Mouse (Mus musculus) intestine, embryonic 15.5 days (tissue): ENCODE results near the gene Gm38655. TPM values are rescaled to one million over a fixed set of nuclear protein-coding genes. Genes with fewer than 3 reads are reported as not detected.
"Not testable (repeated sequence)": the region's sequence is repeated elsewhere in the genome, so short reads cannot be mapped to it uniquely, and the experiment has no call there.

Experiments
- ATAC-seq: fragments of 200-750 bp; cut with Nextera tagmentation; 2 replicates; pipeline ENCODE4 v1.8.0; 2017; ENCODE audit warnings: moderate TSS enrichment, moderate library complexity
- H3K27ac ChIP-seq: fragments of 300-500 bp; sonication (generic); 2 replicates; pipeline ENCODE4 v1.5.1; 2015; ENCODE audit warnings: mild to moderate bottlenecking, inconsistent platforms
- H3K27me3 ChIP-seq: fragments of 300-500 bp; sonication (generic); replicated peaks from 2 replicates; pipeline ENCODE4 v1.6.1; 2015; ENCODE audit warnings: inconsistent platforms
- H3K36me3 ChIP-seq: fragments of 300-500 bp; sonication (generic); 2 replicates; pipeline ENCODE4 v1.6.1; 2015; ENCODE audit warnings: inconsistent platforms
- H3K4me1 ChIP-seq: fragments of 300-500 bp; sonication (generic); replicated peaks from 2 replicates; pipeline ENCODE4 v1.6.1; 2015; ENCODE audit warnings: inconsistent platforms
- H3K4me2 ChIP-seq: fragments of 300-500 bp; sonication (generic); replicated peaks from 2 replicates; pipeline ENCODE4 v1.6.1; 2015; ENCODE audit warnings: mild to moderate bottlenecking, inconsistent platforms
- H3K4me3 ChIP-seq: fragments of 300-500 bp; sonication (generic); replicated peaks from 2 replicates; pipeline ENCODE4 v1.5.1; 2015; ENCODE audit warnings: inconsistent platforms
- H3K9ac ChIP-seq: fragments of 300-500 bp; sonication (generic); 2 replicates; pipeline ENCODE4 v1.6.1; 2015; ENCODE audit warnings: inconsistent platforms
- H3K9me3 ChIP-seq: fragments of 300-500 bp; sonication (generic); 2 replicates; pipeline ENCODE4 v1.6.1; 2016; ENCODE audit warnings: inconsistent platforms
- WGBS: fragments of 180-500 bp; shearing (Covaris S2); methylation state at CpG from one replicate; pipeline ENCODE4 v1.1.7; 2015; 5-methylcytosine and 5-hydroxymethylcytosine counted together
- polyA plus RNA-seq: library from polyadenylated mRNA; unstranded; fragments of >200 nt; fragmentation: Nextera tagmentation; extraction: Ambion mirVana; gene quantifications from 2 replicates; pipeline ENCODE4 v1.2.1, GENCODE M21; 2015

Gene Gm38655
- polyA plus RNA-seq = 1.2 and 1.7 TPM in 2 replicates

DNA sequence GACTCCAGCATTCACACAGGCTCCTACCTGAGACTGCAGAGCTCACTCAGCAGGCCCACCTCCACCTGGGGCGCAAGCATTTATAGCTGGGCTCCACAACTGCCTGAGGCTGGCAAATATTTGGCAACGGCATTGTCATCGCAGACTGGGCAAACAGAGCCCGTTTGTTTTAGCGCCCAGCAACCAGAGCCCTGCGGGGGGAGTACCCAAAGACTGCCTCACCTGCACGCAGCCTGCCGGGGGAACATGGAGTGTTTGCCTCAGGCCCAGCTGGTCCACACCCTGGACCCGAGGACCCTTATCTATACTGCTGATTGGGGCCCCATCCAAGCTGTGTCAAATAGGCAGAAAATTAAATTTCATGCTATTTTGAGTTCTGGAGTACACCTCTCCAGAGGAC is at the start of gene Gm38655:
Gene Gm38655, minus strand, starts transcription at position 61 of the 400 bp plus-strand sequence.
- H3K36me3 ChIP-seq = no peaks in the 10 kb centered on the region
- WGBS = 59% methylated on average over 9 of the region's 9 CpGs
- peaks cover 6% of the 10 kb centered on the region; the same call in 1 of the 2 replicates for H3K4me1 ChIP-seq
- H3K9me3 ChIP-seq = no peaks in the 10 kb centered on the region
- no peak within 1 kb of the TSS for H3K9ac ChIP-seq
- no peak within 1 kb of the TSS for H3K4me3 ChIP-seq
- no peaks in the 10 kb centered on the region for H3K27me3 ChIP-seq
- H3K4me2 ChIP-seq = no peak within 1 kb of the TSS
- H3K27ac ChIP-seq = no peak within 1 kb of the TSS
- ATAC-seq = peak; percentile 80; the same call in 1 of the 2 replicates

DNA sequence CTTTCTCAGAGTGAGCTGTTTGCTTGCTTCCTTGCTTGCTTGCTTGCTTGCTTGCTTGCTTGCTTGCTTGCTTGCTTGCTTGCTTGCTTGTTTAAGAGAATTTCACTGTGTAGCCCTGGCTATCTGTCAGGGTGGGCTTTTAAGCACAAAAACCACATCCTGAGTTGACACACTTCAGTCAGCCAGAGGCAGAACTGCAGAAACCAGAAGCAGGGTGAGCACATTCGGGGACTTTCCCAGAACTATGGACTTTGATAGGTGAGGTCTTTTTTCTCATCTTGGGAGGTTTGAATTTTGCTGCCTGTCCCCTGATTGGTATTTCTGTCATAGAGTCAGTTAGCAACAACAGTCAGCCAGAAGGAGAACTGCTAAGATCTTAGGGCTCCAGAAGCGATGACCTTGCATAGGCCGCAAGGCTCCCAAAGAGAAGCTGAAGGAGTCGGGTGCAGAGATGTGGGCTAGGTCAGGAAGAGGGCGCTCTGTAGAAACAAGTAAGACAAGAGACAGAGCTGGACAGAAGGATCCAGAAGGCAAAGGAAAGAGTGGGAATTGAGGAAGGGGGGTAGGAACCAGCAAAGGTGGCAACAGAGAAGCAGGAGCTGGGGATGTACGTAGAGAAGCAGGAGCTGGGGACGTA is 49.4 kb upstream of the Gm38655 start:
- WGBS = 86% methylated on average over 7 of the region's 7 CpGs
- Histone ChIP-seq H3K4me1 (peaks cover 6% of the 10 kb centered on the region), H3K9ac (no peak overlapping the region), H3K4me3 (no peak overlapping the region), H3K36me3 (no peaks in the 10 kb centered on the region), H3K4me2 (no peak overlapping the region), H3K27ac (no peak overlapping the region), H3K27me3 (no peaks in the 10 kb centered on the region), H3K9me3 (no peaks in the 10 kb centered on the region)
- no peak for ATAC-seq

DNA sequence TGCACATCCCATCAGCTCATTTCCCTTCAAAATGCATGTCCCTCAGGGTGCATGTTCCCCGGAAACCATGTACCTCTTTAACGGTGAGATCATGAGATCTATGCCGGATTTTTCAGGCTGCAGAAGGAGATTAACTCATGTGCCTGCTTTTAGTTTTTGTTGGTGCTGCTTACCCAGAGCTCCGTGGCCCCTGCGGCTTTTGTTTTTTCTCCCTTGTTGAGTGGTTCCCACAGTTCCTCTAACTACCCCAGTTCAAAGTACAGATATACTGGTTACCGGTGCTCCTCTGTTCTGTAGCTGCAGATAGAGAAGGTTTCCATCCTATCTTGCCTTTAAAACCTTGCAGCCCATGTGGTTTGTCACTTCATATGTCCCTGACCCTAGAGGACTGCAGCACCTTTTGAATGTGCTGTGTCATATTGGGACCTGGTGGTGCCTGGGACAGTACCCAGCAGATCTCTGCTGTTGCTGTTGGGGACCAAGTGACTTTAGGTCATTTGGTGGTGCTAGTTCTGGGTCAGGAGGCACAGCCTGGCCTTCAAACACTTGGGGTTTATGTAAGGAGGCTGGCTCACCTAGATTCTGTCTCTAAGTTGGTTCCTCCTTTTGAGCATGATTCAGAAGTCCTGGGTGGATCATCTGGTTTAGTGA is 47.8 kb upstream of the Gm38655 start:
- Histone ChIP-seq H3K27me3 (no peaks in the 10 kb centered on the region), H3K27ac (no peak overlapping the region), H3K36me3 (0 out of 2 replicates have a peak, but pooled peaks cover 2% of the 10 kb centered on the region), H3K4me2 (peak overlapping the region; percentile 59), H3K9ac (no peak overlapping the region), H3K9me3 (no peaks in the 10 kb centered on the region), H3K4me1 (peaks cover 6% of the 10 kb centered on the region), H3K4me3 (peak overlapping the region; percentile 29)
- 50% methylated on average over 6 of the region's 6 CpGs for WGBS
- no peak for ATAC-seq

DNA sequence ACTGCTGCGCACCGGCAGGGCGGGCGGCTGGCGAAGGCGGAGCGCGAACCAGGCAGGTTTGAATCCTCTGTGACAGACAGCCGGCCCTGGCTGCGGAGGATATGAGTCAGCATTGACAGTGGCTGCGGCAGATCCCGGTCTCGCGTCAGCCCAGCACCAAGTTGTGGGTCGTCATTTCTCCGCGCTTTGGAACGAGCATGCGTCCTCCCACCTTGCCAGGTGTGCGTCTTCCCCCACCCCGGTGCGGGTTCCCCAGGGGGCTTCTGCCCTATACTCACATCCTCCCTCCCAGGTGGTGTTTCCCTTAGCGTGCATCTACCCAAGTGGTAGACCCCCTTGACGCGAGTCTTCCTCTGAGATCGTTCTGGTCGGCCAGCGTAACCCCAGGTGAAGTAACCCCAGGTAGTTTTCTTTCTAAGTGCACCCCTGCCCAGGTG is 47.3 kb upstream of the Gm38655 start:
- Histone ChIP-seq H3K4me3 (peak overlapping the region; percentile 43), H3K4me2 (peak overlapping the region; percentile 77)
- H3K9ac ChIP-seq, H3K36me3 ChIP-seq, H3K4me1 ChIP-seq, H3K27me3 ChIP-seq, H3K27ac ChIP-seq, H3K9me3 ChIP-seq: not testable (repeated sequence)
- WGBS = 14% methylated on average over 16 of the region's 28 CpGs
- ATAC-seq = peak; percentile 93

DNA sequence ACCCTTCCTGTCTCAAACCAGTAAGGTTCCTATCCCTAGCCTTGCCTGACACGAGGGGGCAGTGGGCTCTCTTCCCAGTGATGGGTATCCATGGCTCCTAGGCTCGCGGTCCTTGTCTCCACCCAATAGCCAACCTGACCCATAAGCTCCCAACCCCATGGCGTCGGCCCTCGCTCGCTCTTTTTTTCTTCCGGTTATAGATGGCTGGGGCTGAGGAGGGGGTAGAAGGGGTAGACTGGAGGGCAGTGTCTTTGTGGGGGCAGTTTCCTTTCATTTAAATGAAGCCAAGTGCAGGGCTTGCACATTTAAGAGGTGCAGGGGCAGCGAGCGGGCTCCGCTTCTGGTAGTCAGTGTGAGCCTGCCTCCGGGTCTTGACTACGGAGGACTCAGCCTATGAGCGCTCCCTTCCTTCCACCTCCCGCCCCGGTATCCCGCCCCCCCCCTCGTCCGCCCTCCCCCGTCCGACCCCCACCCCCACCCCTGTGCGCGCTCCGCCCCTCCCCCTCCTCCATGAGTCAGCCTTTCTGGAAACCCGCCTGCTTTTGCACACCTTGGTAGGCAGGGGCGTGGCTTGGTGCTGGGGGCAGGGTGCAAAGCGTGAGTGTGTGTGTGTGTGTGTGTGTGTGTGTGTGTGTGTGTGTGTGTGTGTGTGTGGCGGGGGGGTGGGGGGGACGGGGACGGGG is 46.7 kb upstream of the Gm38655 start:
- 2% methylated on average over 23 of the region's 30 CpGs for WGBS
- Histone ChIP-seq H3K27ac (no peak overlapping the region), H3K4me3 (peak overlapping the region; percentile 43)

DNA sequence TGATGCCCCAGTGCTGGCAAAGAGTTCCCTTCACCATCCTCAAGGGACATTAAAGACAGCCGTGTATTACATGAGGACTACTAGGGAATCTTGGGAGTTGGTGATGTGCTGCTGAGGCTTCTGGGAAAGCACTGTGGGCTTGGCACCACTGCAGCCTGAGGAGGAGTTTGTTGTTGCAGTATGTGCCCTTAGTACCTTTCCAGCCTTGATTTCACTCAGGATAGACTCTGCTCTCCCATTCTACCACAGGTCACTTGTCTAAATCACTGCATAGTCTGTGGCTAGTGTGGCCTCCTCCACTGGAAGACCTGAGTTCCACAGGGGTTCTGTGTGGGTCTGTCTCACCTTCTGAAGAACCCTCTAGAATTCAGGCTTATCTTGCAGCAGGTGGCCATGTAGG is 45.5 kb upstream of the Gm38655 start:
- no peak overlapping the region for H3K4me2 ChIP-seq
- H3K36me3 ChIP-seq = 0 out of 2 replicates have a peak, but pooled peaks cover 2% of the 10 kb centered on the region
- H3K27me3 ChIP-seq = no peaks in the 10 kb centered on the region
- H3K4me3 ChIP-seq = no peak overlapping the region
- H3K27ac ChIP-seq = no peak overlapping the region
- H3K4me1 ChIP-seq = peaks cover 6% of the 10 kb centered on the region
- no peak overlapping the region for H3K9ac ChIP-seq
- 88% methylated on average over 1 of the region's 1 CpGs for WGBS
- H3K9me3 ChIP-seq = no peaks in the 10 kb centered on the region
- no peak for ATAC-seq

More for the DNA sequence above, 46.7 kb upstream of the Gm38655 start:
- peaks cover 6% of the 10 kb centered on the region for H3K4me1 ChIP-seq
- ATAC-seq = peak; percentile 92
- no peaks in the 10 kb centered on the region for H3K27me3 ChIP-seq
- peak overlapping the region; percentile 77 for H3K4me2 ChIP-seq
- H3K36me3 ChIP-seq = 0 out of 2 replicates have a peak, but pooled peaks cover 2% of the 10 kb centered on the region
- H3K9ac ChIP-seq = peak overlapping the region; percentile 44
- no peaks in the 10 kb centered on the region for H3K9me3 ChIP-seq

DNA sequence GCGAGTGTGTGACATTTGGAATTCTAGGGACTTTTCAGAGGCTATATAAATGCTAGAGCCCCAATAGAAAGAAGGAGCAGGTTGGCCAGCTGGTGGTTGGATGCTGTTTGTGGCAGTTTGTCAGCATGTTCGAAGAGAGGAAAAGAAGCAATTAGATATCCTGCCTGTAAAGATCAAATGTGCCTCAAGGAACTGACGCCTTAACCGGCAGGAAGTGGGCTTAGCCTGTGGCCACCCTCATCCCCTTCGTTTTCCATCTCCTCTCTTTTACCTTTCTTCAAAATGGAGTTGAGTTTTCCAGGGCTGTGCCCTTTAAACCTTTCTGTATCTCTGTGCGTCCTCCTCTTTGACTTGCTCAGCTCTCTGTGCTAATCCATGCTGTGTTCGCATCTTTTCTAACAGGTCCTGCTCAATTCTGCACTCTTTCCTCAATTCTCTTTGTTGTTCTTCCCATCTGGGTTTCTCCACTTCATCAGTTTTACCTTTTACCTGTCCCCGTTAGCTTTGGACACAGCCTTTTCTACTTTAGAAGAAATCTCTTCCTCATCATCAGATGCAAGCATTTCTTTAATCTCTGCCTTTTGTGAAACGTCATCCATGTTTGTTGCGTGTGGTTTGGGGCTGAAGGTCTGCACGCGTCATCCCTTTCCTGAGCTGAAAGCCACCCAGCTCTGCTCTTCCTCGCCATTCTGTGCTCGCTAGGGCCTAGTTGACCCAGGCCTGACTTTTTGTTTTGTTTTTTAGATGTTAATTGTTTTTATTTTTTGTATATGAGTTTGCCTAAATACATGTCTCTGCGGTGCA is 44.4 kb upstream of the Gm38655 start:
- peaks cover 6% of the 10 kb centered on the region for H3K4me1 ChIP-seq
- ATAC-seq = no peak
- H3K27me3 ChIP-seq = no peaks in the 10 kb centered on the region
- H3K4me2 ChIP-seq = no peak overlapping the region
- 0 out of 2 replicates have a peak, but pooled peaks cover 6% of the 10 kb centered on the region for H3K36me3 ChIP-seq
- no peak overlapping the region for H3K27ac ChIP-seq
- WGBS = 91% methylated on average over 15 of the region's 15 CpGs
- no peak overlapping the region for H3K9ac ChIP-seq
- no peaks in the 10 kb centered on the region for H3K9me3 ChIP-seq
- H3K4me3 ChIP-seq = no peak overlapping the region

DNA sequence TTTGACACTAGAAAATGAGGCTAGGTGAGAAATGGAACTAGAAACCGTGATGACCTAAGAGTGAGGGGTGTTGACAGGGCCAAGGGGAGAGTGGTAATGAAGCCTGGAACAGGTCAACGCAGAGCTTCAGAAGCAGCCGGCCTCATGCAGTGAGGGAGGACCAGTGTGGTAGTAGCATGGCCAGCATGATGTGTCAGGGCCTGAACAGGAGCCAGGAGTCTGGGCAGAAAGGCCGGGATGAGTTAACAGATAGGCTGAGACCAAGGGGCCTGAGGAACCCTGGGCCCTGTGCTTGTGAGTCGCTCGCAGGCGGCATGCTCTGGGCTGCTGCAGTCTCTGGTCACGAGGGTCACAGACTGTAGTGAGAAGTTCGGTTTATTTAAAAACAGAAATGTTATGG is 43.7 kb upstream of the Gm38655 start:
- H3K4me1 ChIP-seq = peaks cover 6% of the 10 kb centered on the region
- ATAC-seq = no peak
- H3K4me3 ChIP-seq = no peak overlapping the region
- no peak overlapping the region for H3K4me2 ChIP-seq
- H3K27me3 ChIP-seq = no peaks in the 10 kb centered on the region
- H3K9me3 ChIP-seq = no peaks in the 10 kb centered on the region
- H3K9ac ChIP-seq = no peak overlapping the region
- H3K36me3 ChIP-seq = peaks cover 6% of the 10 kb centered on the region; the same call in 1 of the 2 replicates
- WGBS = 91% methylated on average over 9 of the region's 9 CpGs
- H3K27ac ChIP-seq = no peak overlapping the region

DNA sequence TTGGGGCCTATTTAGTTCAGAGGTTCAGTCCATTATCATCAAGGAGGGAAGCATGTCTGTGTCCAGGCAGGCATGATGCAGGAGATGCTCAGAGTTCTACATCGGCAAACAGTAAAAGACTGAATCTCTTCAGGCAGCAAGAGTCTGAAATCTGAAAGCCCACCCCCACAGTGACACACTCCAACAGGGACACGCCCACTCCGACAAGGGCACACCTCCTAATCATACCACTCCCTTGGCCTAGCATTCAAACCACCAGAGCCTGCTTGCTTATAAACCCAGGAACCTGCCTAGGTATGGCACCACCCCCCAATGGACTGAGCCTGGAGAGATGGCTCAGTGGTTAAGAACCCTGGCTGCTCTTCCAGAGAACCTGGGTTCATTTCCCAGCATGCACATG is 40.2 kb upstream of the Gm38655 start:
- Histone ChIP-seq H3K36me3 (peaks cover 9% of the 10 kb centered on the region), H3K4me2 (no peak overlapping the region), H3K4me3 (no peak overlapping the region), H3K4me1 (no peaks in the 10 kb centered on the region), H3K27ac (no peak overlapping the region), H3K27me3 (no peaks in the 10 kb centered on the region), H3K9ac (no peak overlapping the region), H3K9me3 (no peaks in the 10 kb centered on the region)
- WGBS = 79% methylated on average over 3 of the region's 3 CpGs
- ATAC-seq = no peak

DNA sequence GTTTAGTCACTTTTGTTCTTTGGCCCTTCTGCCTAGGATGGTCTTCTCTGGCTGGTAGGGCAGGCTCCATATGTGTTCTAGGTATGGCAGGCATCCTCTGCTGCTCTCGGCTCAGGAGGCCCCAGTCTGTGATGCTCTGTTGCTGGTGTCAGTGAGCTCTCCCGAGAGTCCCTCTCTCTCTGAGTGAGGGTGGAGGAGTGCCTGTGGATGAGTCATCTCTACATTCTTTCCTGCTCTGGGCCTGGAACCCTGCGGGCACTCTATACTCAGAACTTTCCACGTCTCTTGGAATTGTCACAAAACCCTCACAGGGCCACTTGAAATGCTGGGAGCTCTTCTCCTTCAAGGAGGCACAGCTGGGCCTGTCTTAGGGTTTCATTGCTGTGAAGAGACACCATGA is 36.4 kb upstream of the Gm38655 start:
- no peak for ATAC-seq
- H3K36me3 ChIP-seq = peaks cover 23% of the 10 kb centered on the region

DNA sequence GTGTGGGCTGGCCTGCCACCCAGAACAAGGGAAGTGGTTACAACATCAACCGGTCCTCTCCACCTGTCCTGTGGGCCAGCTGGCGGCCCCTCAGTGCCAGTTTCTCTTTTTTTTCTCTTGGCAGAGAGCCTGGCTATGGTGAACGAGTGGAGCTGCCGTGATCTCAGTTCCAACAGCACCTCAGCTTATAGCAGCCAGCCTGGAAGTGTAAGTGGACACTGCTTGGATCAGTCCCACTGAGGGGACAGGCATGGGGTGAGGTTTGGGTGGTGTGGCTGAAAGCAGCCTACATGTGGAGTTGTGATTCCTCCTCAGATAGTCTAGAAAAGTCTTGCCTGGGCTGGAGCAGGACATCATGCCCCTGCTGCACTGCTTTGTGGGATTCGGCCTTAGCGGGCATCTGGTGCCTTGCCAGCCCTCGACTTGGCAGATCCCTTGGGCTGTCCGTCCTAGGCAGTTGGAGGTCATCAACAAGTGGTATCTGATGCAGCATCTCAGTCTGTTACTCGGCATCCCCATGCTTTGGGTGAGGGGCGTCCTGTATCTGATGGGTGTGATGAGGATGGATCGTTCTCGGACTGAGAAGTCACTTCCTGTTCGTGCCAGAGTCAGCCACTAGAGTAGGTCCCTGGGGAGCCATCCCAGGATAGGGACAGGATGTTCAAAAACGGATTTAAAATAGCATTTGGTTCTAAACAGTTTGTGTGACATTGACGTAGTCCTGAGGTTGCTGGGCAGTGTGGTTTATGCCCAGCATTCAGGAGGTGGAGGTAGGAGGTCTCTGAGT is 35.6 kb upstream of the Gm38655 start:
- Histone ChIP-seq H3K4me1 (no peaks in the 10 kb centered on the region), H3K9me3 (no peaks in the 10 kb centered on the region), H3K27me3 (no peaks in the 10 kb centered on the region), H3K36me3 (peaks cover 26% of the 10 kb centered on the region), H3K27ac (no peak overlapping the region), H3K4me2 (no peak overlapping the region), H3K9ac (no peak overlapping the region), H3K4me3 (no peak overlapping the region)
- 82% methylated on average over 15 of the region's 15 CpGs for WGBS
- no peak for ATAC-seq

More for the DNA sequence above, 36.4 kb upstream of the Gm38655 start:
- Histone ChIP-seq H3K4me3 (no peak overlapping the region), H3K27me3 (no peaks in the 10 kb centered on the region), H3K9ac (no peak overlapping the region), H3K4me1 (no peaks in the 10 kb centered on the region), H3K9me3 (no peaks in the 10 kb centered on the region), H3K4me2 (no peak overlapping the region), H3K27ac (no peak overlapping the region)
- WGBS = 85% methylated on average over 4 of the region's 4 CpGs
